Mouse (Mus musculus) embryo, embryonic 10.5 days (tissue): ENCODE results near the gene Mgarp.
"Not testable (repeated sequence)": the region's sequence is repeated elsewhere in the genome, so short reads cannot be mapped to it uniquely, and the experiment has no call there.

Experiments
- DNase-seq: peaks from one replicate; pipeline ENCODE4 v3.0.0-alpha.2; 2015; ENCODE audit warnings: low spot score

Mgarp gene

DNA sequence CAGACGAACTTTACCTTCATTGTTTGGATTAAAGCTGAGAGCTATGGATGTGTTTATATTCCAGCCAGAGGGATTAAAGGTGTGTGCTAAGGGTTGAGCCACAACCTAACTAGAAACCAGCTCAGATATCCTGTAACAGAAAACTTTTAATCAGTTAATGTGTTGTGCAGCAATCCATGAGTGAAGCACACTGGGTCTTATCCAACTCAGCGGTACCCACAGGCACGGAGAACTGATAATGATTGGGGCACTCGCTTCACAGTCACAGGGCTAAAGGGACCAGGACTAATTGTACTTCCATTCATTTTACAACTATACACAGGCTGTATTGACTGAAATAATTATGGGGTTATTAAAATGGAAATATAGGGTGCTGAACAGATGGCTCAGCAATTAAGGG is 29.6 kb downstream of the Mgarp start:
- no peak for DNase-seq

DNA sequence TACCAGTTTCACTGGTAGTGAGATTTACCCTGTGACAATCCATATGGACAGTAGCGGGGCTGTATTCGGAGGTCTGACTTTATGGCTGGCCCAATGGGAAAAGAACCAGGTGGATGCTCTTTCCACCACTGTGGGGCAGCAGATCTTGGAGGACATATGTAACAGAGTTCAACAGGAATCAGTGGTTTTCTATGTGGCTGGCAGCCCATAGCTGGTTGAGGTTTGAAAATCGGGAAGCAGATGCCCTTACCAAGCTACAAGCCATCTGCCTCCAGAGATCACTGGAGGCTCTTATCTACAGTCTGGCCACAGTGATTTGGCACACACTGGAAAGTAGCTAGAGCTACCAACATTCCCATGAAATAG is 31.0 kb downstream of the Mgarp start:
- DNase-seq: no peak

DNA sequence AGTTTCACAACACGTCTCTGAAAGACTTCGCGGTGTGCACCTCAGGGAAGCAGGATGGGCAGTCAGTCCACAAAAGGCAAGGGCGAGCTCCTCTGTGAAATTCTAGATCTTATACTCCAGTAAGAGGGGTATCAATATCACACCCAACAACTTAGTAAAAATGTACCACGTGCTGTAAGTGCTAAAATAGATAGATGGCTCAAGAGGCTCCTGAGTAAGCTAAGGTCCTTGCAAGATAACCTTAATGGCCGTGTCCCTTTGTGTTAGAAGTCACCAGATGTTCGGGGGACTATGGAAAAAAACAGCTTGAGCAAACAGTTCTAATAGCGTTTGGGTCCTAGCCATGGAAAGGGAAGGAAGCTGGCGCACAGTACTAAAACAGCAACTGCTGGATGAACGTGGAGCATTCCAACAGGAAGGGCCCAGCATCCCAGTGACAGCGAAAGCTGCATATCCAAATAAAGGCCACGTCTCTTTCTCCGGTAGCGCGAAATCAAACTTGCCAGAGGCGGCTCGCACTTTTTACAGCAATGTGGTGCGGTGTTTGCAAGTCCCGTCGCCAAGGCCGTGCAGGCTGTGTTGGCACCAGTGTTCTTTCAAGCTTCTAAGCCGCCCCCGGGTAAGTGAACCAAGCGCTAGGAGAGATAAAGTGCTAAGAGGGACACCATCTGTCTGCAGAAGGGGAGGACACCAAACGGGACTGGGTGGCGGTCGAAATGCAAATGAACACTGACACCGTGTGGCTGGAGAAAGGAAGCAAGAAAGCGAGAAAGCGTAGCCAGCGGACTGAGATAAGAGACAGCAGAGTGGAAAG is 31.6 kb downstream of the Mgarp start:
- DNase-seq: peak; percentile 90

DNA sequence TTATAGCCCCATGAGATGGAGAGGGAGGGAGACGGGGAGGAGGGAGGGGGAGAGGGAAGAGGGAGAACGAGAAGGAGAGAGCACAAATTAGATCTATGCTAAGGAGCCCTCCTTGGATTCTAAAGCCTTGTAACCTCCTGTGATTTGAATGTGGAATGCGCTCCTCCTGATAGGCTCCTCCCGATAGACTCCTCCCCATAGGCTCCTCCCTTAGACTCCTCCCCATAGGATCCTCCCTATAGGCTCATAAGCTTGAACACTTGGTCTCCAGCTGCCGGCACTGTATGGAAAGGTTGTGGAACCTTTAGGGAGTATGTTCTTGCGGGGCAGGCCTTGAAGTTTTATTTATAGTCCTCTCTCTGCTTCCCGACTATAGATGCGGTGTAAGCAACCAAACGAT is 35.5 kb downstream of the Mgarp start:
- peak; percentile 66 for DNase-seq

DNA sequence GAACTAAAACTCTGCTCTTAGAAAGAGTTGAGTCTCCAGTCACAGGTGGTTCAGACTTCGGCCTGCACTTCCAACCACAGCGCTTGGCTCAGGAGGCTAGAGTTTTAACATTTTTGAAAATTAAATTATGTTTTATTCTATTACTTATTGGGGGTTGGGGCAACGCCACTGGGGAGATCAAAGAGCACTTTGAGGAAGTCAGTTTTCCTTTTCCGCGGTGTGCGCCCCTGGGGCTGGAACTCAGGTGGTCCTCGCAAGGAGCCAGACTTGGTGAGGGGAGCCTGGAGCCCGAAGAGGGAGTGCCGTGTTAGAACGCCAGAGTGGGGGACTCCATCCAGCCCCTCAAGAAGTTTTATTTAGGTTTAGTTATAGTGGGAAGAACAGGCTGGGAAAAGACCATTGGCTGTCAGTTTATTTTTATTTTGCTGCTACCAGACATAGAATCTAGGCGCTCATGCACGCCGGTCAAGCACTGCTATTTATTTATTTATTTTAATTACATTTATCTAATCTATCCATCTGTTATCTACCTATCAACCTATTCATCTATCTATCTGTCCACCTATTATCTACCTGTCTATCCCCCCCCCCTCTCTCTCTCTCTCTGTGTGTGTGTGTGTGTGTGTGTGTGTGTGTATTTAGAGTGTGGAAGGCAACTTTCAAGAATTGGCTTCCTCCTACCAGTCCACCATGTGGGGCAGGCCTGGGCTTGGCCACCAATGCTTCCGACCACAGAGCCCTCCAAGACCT is 36.8 kb downstream of the Mgarp start:
- no peak for DNase-seq

DNA sequence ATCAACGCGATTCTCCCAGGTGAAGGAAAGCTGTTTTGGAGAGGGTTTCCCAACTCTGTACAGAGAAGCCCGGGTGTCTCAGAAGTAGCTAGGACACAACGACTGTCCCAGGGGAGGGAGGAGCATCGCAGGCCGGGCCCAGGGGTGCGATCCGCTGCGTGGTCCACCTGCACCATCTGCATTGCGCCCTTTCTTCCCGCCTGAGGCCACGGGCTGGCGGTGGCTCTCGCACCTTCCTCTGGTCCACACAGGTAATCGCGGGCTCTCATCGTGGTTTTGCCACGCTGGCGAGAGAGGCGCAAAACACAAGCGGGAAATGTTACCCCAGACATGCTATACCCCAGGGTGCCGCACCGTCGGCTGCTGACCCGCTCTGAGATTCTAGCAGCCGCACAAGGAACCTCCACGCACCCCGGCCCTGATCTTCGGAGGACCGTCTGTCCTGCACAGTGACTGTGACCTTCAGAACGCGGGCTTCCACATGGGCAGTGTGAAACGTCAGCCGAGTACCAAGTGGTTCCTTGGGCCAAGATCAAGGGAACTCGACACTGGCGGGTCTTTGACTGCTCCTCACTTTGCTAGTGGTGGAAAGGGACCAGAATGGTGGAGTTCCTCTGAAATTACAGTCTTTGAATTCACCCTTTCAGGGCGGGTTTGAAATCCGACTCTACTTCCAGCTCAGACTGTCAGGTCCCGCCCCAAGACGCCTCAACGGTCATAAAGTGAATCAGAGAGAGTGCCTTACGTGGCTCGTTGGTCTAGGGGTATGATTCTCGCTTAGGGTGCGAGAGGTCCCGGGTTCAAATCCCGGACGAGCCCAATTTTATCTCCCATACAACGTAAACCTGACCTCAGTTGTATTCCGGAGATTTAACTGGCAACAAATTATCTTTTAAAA is 37.6 kb downstream of the Mgarp start:
- peak; percentile 96 for DNase-seq

DNA sequence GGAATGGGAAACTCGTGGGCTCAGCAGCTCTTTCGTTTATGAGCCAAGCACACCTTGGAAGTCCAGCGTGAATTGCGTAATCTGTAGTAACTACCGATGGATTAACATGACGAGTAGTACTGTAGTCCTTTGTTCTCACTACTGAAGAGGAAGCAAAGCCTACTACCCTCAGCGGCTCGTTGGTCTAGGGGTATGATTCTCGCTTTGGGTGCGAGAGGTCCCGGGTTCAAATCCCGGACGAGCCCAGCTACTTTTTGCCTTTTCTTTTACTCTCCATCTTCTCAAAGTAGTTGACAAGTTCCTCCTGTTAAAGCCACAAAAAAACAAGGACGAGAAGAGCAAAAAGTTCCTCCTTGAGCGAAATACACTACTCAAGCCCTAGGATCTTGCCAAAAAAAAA is 38.4 kb downstream of the Mgarp start:
- peak; percentile 94 for DNase-seq

DNA sequence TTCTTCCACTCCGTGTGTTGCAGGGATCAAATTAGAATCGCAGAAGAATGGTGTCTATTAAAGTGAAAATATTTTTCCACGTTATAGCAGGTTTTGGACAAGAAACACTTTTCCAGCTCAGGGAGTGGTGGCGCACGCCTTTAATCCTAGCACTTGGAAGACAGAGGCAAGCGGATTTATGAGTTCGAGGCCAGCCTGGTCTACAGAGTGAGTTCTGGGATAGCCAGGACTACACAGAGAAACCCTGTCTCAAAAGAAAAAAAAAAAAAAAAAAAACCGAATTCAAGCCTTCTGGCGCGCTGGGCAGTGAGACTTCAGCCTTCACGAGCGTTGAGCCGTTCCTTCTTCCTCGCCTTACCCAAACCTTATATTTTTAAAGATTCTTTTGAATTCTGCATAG is 38.9 kb downstream of the Mgarp start:
- peak; percentile 71 for DNase-seq

DNA sequence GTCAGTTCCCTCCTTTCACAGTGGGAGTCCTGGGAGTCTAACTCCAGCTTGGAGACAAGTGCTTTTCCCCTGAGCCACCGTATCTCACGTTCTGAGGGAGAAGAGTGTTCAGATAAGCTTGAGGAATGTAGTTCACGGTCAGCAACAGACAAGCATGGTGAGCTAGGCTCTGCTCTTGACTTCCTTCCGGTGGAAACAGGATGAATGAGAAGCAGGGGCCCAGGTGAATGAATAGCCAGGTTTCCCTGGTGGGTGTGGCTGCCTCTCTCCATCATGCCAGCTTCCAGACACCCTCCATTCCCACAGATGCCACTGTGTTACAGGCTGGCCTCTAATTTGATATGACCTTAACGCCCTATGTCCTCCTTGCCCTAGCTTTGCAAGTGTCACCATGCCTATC is 39.5 kb downstream of the Mgarp start:
- no peak for DNase-seq

DNA sequence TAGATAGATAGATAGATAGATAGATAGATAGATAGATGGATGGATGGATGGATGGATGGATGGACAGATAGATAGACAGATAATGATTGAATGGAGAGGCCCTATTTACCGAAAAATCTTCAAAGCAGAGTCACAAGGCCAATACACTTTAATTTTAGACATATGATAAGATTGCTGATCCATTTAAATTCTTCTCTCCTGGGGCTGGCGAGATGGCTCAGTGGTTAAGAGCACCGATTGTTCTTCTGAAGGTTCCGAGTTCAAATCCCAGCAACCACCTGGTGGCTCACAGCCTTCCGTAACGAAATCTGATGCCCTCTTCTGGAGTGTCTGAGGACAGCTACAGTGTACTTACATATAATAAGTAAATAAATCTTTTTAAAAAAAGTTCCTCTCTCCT is 41.6 kb downstream of the Mgarp start:
- not testable (repeated sequence) for DNase-seq

DNA sequence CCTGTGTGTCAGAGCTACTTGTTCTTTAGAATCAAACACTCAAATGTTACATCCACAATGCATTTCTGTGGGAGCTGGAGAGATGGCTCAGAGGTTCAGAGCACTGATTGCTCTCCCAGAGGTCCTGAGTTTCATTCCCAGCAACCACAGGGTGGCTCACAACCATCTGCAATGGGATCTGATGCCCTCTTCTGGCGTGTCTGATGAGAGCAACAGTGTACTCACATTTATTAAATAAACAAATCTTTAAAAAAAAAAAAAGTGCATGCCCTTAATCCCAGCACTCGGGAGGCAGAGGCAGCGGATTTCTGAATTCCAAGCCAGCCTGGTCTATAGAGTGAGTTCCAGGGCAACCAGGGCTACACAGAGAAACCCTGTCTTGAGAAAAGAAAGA is 42.5 kb downstream of the Mgarp start:
- no peak for DNase-seq

DNA sequence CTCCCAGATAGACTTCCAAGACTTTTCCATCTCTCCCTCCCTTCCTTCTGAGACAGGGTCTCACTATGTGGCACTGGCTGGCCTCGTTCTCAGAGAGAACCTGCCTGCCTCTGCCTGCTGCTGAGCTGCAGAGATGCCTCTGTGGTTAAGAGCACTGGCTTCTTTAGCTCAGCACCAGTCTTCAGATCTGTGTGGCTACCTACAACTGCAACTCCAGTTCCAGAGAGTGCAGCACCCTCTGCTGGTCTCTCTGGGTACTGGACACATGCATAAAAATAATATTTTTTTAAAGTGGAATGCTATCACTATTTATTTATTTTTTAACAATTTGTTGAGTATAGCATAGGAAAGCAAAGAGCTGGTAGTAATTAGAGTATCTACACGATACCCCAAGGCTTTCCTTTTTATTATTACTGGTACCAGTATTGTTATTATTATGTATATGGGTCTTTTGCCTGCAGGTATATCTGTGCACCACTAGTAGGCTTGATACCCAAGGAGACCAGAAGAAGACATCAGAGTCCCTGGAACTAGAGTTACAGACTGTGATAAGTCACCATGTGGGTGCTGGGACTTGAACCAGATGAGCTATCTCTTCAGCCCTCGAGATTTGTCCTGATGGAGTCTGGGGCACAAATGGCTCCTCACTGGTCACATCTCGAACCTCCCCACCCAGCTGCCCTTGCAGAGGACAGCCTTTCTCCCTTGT is 43.1 kb downstream of the Mgarp start:
- DNase-seq: peak; percentile 55

DNA sequence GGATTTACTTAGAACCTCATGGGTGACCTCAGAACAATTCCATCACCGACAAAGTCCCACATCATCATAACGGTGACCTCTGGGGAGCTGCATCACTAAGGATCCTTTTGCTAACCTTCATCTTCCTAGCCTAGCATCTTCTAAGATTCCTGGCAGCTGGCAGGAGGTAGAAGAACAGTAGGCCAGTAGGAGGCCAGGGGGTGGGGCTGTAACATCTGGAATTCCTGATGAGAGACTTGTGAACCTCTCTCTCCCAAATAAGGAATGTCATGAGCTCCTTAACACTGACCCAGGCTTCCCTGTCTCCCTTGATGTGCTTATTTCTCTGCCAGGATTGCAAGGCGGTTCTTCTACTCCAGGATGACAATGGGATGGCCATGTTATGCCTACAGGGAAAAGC is 45.7 kb downstream of the Mgarp start:
- DNase-seq: no peak

DNA sequence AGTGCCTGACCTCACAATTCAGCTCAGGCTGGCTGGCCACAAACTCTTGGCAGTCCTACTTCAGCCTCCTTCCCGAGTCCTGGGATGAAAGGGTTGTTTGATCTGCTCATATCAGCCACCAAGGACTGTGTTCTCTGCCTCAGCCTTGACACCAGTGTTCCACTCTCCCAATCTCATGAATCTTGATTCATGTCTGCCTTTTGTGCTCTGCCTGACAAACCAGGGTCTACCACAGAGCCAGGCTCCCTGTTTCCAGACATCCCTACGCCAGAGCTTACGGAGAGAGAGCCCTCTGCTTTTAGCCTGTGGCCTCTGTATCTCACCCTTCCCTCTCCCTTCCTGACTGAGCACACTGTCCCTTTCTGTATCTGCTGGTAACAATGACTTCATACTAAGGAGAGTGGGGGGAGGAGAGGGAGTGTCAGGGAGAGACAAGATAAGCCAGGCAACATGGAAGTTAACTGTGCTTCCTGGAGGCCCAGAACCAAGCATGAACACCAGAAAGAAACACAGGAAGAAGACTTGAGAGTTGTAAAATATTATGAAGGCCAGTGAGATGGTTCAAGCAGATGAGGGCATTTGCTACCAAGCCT is 47.8 kb downstream of the Mgarp start:
- no peak for DNase-seq

DNA sequence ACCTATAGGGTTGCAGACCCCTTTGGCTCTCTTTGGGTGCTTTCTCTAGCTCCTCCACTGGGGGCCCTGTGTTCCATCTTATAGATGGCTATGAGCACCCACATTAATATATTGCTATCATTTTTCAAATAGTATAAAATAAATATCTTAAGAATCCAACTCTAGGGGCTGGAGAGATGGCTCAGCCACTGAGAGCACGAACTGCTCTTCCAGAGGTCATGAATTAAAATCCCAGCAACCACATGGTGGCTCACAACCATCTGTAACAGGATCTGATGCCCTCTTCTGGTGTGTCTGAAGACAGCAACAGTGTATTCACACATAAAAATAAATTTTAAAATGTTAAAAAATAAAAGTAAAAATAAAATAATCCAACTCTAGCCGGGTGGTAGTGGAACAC is 51.5 kb downstream of the Mgarp start:
- DNase-seq: not testable (repeated sequence)

DNA sequence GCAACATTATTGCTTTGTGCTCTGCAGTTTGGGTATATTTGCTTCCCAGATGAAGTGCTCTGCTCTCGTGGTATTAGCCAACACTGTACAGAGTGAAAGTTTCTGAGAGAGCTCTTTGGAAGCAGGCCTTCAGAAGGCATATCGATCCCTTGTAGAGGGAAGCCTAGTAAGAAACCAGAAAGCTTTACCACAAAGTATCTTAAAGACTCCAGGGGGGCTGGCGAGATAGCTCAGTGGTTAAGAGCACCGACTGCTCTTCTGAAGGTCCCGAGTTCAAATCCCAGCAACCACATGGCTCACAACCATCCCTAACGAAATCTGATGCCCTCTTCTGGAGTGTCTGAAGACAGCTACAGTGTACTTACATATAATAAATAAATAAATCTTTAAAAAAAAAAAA is 52.4 kb downstream of the Mgarp start:
- DNase-seq: not testable (repeated sequence)

DNA sequence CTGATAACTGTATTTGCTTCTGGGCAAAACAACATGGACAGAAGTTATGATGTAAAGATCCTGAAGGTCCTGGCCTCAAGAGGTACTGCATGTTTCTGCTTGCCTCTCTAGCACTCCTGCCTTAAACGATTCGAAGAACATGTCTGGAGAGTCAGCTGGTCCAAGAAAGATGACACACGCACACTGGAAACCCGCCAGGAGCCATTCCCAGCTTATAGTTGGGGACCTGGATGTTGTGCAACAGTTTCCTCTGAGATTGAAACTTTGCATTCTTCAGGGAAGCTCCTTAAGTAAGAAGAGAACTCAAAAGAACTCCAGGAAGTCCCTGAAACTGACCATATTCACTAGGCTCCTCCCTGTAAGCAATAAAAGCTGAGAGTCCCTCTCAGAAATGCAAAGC is 53.3 kb downstream of the Mgarp start:
- DNase-seq: no peak

DNA sequence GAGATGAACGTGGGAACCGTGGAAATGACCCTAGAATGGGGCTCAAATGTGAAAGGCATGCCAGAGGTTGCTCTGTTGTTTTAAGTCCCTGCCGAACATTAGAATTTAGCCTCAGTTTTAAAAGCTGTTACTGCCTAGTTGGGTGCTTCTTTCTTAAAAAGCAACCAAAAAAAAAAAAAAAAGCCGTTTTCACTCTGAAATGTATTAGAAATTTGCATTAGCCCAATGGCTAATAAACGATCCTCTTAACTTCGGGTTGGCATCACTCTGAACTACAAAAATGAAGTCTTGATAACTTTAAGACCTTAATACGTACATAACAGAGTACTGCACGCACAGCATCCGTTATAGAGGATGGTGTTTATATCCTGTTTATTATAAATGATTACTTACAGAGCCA is 54.4 kb downstream of the Mgarp start:
- DNase-seq: no peak

DNA sequence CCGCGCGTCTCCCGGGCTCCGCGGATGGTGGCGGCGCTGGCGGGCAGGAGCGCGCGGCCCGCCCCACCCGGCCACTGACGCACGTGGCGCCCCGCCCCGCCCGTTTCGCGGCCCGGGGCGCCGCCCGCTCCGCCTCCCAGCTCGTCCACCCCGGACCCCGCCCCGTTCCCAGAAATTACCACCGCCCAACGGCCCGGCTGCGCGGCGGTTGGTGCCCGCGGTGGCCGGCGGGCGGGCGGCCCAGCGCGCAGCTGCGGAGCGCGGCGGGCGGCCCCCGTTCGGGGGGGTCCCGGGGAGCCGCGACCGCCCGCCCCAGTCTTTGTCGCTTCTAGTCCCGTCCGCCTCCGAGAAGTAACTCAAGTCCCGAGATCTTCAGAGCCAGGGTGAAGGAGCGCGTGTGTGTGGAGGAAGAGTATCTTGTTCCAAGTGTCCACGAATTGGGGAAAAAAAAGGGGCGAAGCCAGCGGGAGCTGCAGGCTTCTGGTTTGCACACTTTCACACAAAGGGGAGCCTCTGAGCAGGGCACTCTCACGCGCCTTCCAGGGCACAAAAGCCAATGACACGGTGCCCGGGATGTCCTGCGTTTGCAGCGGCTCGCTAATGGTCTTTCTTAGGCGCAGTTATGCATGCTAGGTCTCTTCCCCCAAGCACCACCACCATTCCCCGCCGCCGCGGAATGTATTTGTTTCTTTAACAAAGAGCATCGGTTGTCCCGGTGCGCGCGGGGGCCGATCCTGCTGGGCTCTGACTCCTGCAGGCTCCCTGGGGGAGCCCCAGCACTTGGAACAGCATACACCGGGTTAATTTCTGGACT is 55.1 kb downstream of the Mgarp start:
- DNase-seq: peak; percentile 90

DNA sequence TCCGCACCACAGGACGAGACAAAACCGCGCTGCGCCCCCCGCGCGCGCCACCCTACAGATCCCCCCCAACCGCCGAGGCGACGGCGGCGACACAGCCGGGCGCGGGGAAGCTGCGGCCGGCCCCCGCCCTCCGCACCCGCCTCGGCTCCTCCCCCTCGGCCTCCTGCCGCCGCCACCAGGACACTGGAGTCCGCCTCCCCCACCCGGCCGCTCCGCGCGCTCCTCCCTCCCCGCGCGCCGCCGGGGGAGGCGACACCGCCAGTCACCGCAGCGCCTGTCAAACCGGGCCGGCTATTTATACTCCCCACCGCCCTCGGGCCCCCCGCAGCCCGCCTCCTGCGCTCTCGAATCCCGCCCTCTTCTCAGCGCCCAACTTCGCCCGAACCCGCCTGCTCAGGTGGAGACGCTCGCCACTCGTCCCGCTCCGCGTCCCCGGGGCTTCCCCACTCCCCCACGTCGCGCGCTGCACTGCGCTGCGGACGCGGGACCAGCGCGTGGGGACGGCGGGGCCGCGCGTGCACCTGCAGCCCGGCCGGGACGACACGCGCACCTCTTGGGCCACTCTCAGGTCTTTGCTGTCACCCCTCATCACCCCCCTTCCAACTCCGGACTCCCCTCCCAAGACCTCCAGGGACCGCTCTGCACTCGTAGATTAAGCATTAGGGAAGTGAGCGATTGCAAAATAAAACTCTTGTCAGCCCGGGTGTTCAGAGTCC is 55.8 kb downstream of the Mgarp start, which contains the start of gene Elf2:
Gene Elf2 (minus strand): TSS at position 112 of the 716 bp plus-strand sequence.
- peak; percentile 86 for DNase-seq
